Mouse (Mus musculus) ES-Bruce4 (cell line): Measurements from ENCODE around the gene Isca2.

Experiments used
- CTCF ChIP-seq: IDR thresholded peaks from one replicate; pipeline ENCODE4 v1.8.1; 2011; ENCODE audit warnings: low read depth, low read length
- EP300 ChIP-seq: IDR thresholded peaks from 2 replicates; pipeline ENCODE4 v1.6.1; 2011; ENCODE audit warnings: low read depth, low read length; ENCODE audit not compliant: insufficient read depth
- POLR2A ChIP-seq: IDR thresholded peaks from one replicate; pipeline ENCODE4 v1.8.1; 2011; ENCODE audit warnings: low read length; ENCODE audit not compliant: insufficient read depth

GRCm38 (mm10) chr12:84818496-84818895 lies 45.4 kb downstream of the Isca2 start:
- TF ChIP-seq EP300 (no peak), POLR2A (no peak), CTCF (peak; percentile 55)
